Mouse (Mus musculus) embryonic facial prominence, embryonic 11.5 days (tissue): Measurements from ENCODE around the gene Eea1. TPM values are rescaled to one million over a fixed set of nuclear protein-coding genes. Genes with fewer than 3 reads are reported as not detected.
A peak's percentile ranks its signal among the peaks of the same experiment; 100 is the strongest.

Source experiments
- ATAC-seq: fragments of 200-750 bp; cut with Nextera tagmentation; replicated peaks from 2 replicates; pipeline ENCODE4 v1.8.0; 2017; ENCODE audit warnings: low read depth; ENCODE audit not compliant: insufficient number of reproducible peaks, low FRiP score, low TSS enrichment
- DNase-seq: peaks from one replicate; pipeline ENCODE4 v3.0.0-alpha.2; 2015; ENCODE audit warnings: low spot score
- H3K27ac ChIP-seq: fragments of 300-500 bp; sonication (generic); replicated peaks from 2 replicates; pipeline ENCODE4 v1.5.1; 2014; ENCODE audit warnings: mild to moderate bottlenecking, low read depth, low read length, control low read depth
- H3K27me3 ChIP-seq: fragments of 300-500 bp; sonication (generic); 2 replicates; pipeline ENCODE4 v1.6.1; 2014; ENCODE audit warnings: mild to moderate bottlenecking, low read length, moderate library complexity, mixed read lengths; ENCODE audit not compliant: control insufficient read depth, insufficient read depth
- H3K36me3 ChIP-seq: fragments of 300-500 bp; sonication (generic); replicated peaks from 2 replicates; pipeline ENCODE4 v1.6.1; 2014; ENCODE audit warnings: low read depth, mild to moderate bottlenecking, low read length, moderate library complexity, mixed read lengths; ENCODE audit not compliant: control insufficient read depth, insufficient read depth
- H3K4me1 ChIP-seq: fragments of 300-500 bp; sonication (generic); 2 replicates; pipeline ENCODE4 v1.6.1; 2014; ENCODE audit warnings: low read length, mixed read lengths; ENCODE audit not compliant: control insufficient read depth, insufficient read depth
- H3K4me2 ChIP-seq: fragments of 300-500 bp; sonication (generic); 2 replicates; pipeline ENCODE4 v1.6.1; 2014; ENCODE audit warnings: low read depth, mild to moderate bottlenecking, control low read depth, low read length, moderate library complexity
- H3K4me3 ChIP-seq: fragments of 300-500 bp; sonication (generic); 2 replicates; pipeline ENCODE4 v1.5.1; 2014; ENCODE audit warnings: low read depth, low read length, control low read depth
- H3K9ac ChIP-seq: fragments of 300-500 bp; sonication (generic); replicated peaks from 2 replicates; pipeline ENCODE4 v1.6.1; 2014; ENCODE audit warnings: mild to moderate bottlenecking, control low read depth, low read length
- H3K9me3 ChIP-seq: fragments of 300-500 bp; sonication (generic); replicated peaks from 2 replicates; pipeline ENCODE4 v1.6.1; 2016; ENCODE audit warnings: mild to moderate bottlenecking, low read length, inconsistent platforms, mixed read lengths; ENCODE audit not compliant: control insufficient read depth
- WGBS: fragments of 180-500 bp; shearing (Covaris S2); extraction: QIAGEN DNeasy Blood & Tissue Kit; methylation state at CpG from one replicate; pipeline ENCODE4 v1.1.7; 2014; 5-methylcytosine and 5-hydroxymethylcytosine counted together
- polyA plus RNA-seq: library from polyadenylated mRNA; unstranded; fragments of >200 nt; fragmentation: Nextera tagmentation; extraction: Ambion mirVana; gene quantifications from 2 replicates; pipeline ENCODE4 v1.2.1, GENCODE M21; 2014

The Eea1 gene
- polyA plus RNA-seq, 1 experiment from 2014 or later = 12.8 TPM

- WGBS = 79% methylated on average over 1 of the region's 1 CpGs
- ATAC-seq = no peak
Measured at GRCm38 (mm10) chr10:95989731-95990130, 49.3 kb downstream of the Eea1 start.

GRCm38 (mm10) chr10:95991176-95991575, 50.7 kb downstream of the Eea1 start:
- no peak overlapping the region for H3K4me3 ChIP-seq
- DNase-seq (no peak), ATAC-seq (no peak)
- 73% methylated on average over 1 of the region's 1 CpGs for WGBS
- no peaks in the 10 kb centered on the region for H3K9me3 ChIP-seq
- H3K4me1 ChIP-seq = no peaks in the 10 kb centered on the region
- no peaks in the 10 kb centered on the region for H3K36me3 ChIP-seq
- no peak overlapping the region for H3K4me2 ChIP-seq
- H3K27me3 ChIP-seq = no peaks in the 10 kb centered on the region
- no peak overlapping the region for H3K9ac ChIP-seq
- no peak overlapping the region for H3K27ac ChIP-seq

More at GRCm38 (mm10) chr10:95989731-95990130, 49.3 kb downstream of the Eea1 start:
- Histone ChIP-seq H3K9me3 (no peaks in the 10 kb centered on the region), H3K4me3 (no peak overlapping the region), H3K36me3 (no peaks in the 10 kb centered on the region), H3K27me3 (no peaks in the 10 kb centered on the region), H3K4me1 (no peaks in the 10 kb centered on the region), H3K27ac (no peak overlapping the region), H3K4me2 (no peak overlapping the region), H3K9ac (no peak overlapping the region)
- DNase-seq = no peak

- no peak for ATAC-seq
- H3K4me1 ChIP-seq = no peaks in the 10 kb centered on the region
- no peak overlapping the region for H3K4me3 ChIP-seq
- H3K27me3 ChIP-seq = no peaks in the 10 kb centered on the region
- H3K4me2 ChIP-seq = no peak overlapping the region
- H3K9ac ChIP-seq = no peak overlapping the region
- H3K9me3 ChIP-seq = no peaks in the 10 kb centered on the region
- no peaks in the 10 kb centered on the region for H3K36me3 ChIP-seq
- no peak for DNase-seq
- no peak overlapping the region for H3K27ac ChIP-seq
- WGBS = 72% methylated on average over 5 of the region's 5 CpGs
Measured at GRCm38 (mm10) chr10:96000904-96001303, 60.5 kb downstream of the Eea1 start.

GRCm38 (mm10) chr10:96015738-96016137, 75.3 kb downstream of the Eea1 start:
- Histone ChIP-seq H3K9me3 (no peaks in the 10 kb centered on the region), H3K36me3 (peaks cover 4% of the 10 kb centered on the region), H3K27ac (no peak overlapping the region), H3K4me1 (no peaks in the 10 kb centered on the region), H3K4me2 (no peak overlapping the region), H3K9ac (no peak overlapping the region), H3K27me3 (no peaks in the 10 kb centered on the region), H3K4me3 (no peak overlapping the region)
- DNase-seq (no peak), ATAC-seq (no peak)

- H3K4me1 ChIP-seq = no peaks in the 10 kb centered on the region
- ATAC-seq (no peak), DNase-seq (no peak)
- H3K27me3 ChIP-seq = no peaks in the 10 kb centered on the region
- H3K9me3 ChIP-seq = no peaks in the 10 kb centered on the region
- H3K27ac ChIP-seq = no peak overlapping the region
- 83% methylated on average over 2 of the region's 2 CpGs for WGBS
- H3K4me3 ChIP-seq = no peak overlapping the region
- no peaks in the 10 kb centered on the region for H3K36me3 ChIP-seq
- no peak overlapping the region for H3K9ac ChIP-seq
- H3K4me2 ChIP-seq = no peak overlapping the region
Measured at GRCm38 (mm10) chr10:96017418-96017817, 77.0 kb downstream of the Eea1 start.

- DNase-seq = peak; percentile 68
- no peak overlapping the region for H3K4me3 ChIP-seq
Measured at GRCm38 (mm10) chr10:96033356-96033984, 93.0 kb downstream of the Eea1 start.

GRCm38 (mm10) chr10:96034106-96034505, 93.7 kb downstream of the Eea1 start:
- H3K27me3 ChIP-seq = no peaks in the 10 kb centered on the region
- H3K4me2 ChIP-seq = no peak overlapping the region
- H3K4me1 ChIP-seq = no peaks in the 10 kb centered on the region
- H3K9ac ChIP-seq = no peak overlapping the region
- no peaks in the 10 kb centered on the region for H3K36me3 ChIP-seq
- H3K9me3 ChIP-seq = no peaks in the 10 kb centered on the region
- no peak overlapping the region for H3K4me3 ChIP-seq
- WGBS = 70% methylated on average over 3 of the region's 3 CpGs
- DNase-seq (no peak), ATAC-seq (no peak)
- H3K27ac ChIP-seq = no peak overlapping the region

More at GRCm38 (mm10) chr10:96033356-96033984, 93.0 kb downstream of the Eea1 start:
- Histone ChIP-seq H3K4me1 (no peaks in the 10 kb centered on the region), H3K36me3 (no peaks in the 10 kb centered on the region), H3K4me2 (no peak overlapping the region), H3K9me3 (no peaks in the 10 kb centered on the region), H3K9ac (no peak overlapping the region), H3K27me3 (no peaks in the 10 kb centered on the region), H3K27ac (no peak overlapping the region)
- 44% methylated on average over 10 of the region's 10 CpGs for WGBS
- ATAC-seq = peak; percentile 62; the same call in 1 of the 2 replicates

GRCm38 (mm10) chr10:96035951-96036350, 95.5 kb downstream of the Eea1 start:
- H3K4me3 ChIP-seq = no peak overlapping the region
- no peaks in the 10 kb centered on the region for H3K27me3 ChIP-seq
- H3K9ac ChIP-seq = no peak overlapping the region
- no peak overlapping the region for H3K4me2 ChIP-seq
- H3K27ac ChIP-seq = no peak overlapping the region
- no peaks in the 10 kb centered on the region for H3K4me1 ChIP-seq
- no peak for DNase-seq
- ATAC-seq = no peak
- no peaks in the 10 kb centered on the region for H3K36me3 ChIP-seq
- H3K9me3 ChIP-seq = no peaks in the 10 kb centered on the region
